Mouse (Mus musculus) stomach, postnatal 0 days (tissue): ENCODE results near the gene Map3k5.

ENCODE experiments used
- CTCF ChIP-seq: IDR thresholded peaks from 2 replicates; pipeline ENCODE4 v1.5.1; 2016; ENCODE audit warnings: antibody characterized with exemption, low read depth, mild to moderate bottlenecking, moderate library complexity
- EP300 ChIP-seq: optimal IDR thresholded peaks from 2 replicates; pipeline ENCODE3; 2016; ENCODE audit warnings: antibody characterized with exemption

- TF ChIP-seq CTCF (no peak), EP300 (no peak)
Measured at GRCm38 (mm10) chr10:20124576-20124975, 190.3 kb downstream of the Map3k5 start.
